Mouse (Mus musculus): ENCODE measurements around the gene Abhd17c.

DNA sequence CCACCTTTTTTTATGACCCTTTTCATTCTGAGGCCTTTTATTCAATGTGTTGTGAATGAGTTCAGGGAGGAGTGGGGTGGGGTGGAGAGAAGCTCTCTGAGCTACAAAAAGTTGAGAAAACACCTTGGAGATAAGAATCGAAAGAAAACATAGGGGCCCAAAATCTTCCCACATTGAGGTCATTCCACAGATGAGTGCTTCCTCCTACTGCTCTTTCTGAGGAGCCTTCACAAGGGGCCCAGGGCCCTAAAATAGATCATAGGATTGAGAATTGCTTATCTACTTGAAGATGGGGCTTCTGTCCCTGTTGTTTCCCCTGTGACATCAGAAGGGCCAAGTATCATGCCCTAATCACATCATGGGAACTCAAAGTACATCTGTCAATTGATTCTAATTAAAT lies 14.3 kb upstream of the Abhd17c start:
- no peak for TF ChIP-seq POLR2A (IDR thresholded peaks at IDR 0.05; ENCODE audit: low read depth, low read length)
- no peak for TF ChIP-seq CTCF (conservative IDR thresholded peaks at IDR 0.05; ENCODE audit: insufficient read depth, insufficient read length, low read depth, low read length)
